Mouse (Mus musculus) small intestine, adult 10 weeks (tissue): ENCODE measurements around the gene Lage3. TPM values are rescaled to one million over a fixed set of nuclear protein-coding genes. Genes with fewer than 3 reads are reported as not detected.

Experiments
- polyA plus RNA-seq: library from polyadenylated mRNA; stranded (reverse); fragments of 350-450 nt; fragmentation: Illumina TruSeq; extraction: RNeasy Lipid Tissue Mini Kit (QIAGEN cat#74804); gene quantifications from one replicate; pipeline ENCODE4 v1.2.3, GENCODE M21; 2014; ENCODE audit warnings: low replicate concordance

Lage3 gene
- 7.2 TPM for polyA plus RNA-seq

DNA sequence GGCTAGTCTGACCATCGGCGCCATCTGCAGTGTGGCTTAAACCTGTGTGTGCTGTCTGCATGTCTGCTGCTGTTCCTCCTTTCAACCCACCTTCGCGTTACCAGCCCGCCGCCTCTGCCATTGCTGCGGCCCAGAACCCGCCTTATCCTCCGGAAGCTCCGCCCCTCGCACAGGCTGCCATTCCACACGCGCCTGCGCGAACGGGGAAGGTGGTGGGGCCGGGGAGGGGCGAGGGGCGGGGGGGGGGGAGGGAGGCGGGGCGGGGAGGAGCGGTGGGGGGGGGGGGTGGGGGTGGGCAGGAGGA is at the start of gene Lage3:
TSS of gene Lage3 (minus strand) at position 152 of the 304 bp plus-strand sequence.

DNA sequence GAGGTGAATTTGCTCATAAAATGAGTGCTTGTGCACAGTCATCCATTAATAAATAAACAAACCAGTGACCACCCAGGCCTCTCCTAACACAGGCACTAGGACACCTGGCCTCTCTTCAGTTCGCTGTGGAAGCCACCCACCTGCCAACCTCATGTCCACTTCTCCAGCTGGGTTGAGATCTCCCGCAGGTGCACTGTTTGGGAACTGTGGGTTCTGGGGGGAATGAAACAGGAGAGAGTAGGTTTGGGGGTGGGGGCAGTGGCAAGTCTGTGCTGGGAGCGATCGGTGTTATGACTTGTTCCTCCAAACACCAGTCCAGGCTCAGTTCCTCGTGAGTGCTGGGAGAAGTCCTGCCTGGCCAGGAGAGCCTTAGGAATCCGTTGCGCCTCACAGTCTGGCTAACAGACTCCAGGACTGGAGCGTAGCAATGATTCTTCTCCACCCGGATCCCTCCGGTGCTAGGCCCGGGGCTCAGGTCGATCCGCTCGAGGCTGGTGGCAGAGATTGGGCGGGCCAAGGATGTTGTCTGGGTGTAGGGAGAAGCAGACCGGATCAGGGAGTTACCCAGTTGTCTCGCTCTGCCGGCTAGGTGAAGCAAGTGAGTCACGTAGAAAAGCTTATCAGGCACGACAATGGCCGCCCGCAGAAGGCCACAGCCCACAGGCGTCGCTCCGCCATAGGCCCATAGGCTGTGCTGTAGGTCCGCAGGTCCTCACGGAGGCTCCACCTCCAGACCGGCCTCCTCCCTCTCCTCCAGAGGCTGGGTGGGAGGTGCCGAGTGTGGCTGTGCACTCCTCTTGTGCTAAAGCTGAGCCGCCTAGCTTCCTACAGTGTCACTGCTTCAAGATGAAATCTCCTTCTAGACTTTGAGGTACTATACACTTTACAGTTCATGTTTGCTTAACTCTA is 39.4 kb upstream of the Lage3 start, which contains the start of the genes Fam3a and Ikbkg:
TSS of gene Fam3a (minus strand) at position 738 of the 909 bp plus-strand sequence.
TSS of gene Ikbkg (plus strand) at position 756 of the 909 bp plus-strand sequence.

DNA sequence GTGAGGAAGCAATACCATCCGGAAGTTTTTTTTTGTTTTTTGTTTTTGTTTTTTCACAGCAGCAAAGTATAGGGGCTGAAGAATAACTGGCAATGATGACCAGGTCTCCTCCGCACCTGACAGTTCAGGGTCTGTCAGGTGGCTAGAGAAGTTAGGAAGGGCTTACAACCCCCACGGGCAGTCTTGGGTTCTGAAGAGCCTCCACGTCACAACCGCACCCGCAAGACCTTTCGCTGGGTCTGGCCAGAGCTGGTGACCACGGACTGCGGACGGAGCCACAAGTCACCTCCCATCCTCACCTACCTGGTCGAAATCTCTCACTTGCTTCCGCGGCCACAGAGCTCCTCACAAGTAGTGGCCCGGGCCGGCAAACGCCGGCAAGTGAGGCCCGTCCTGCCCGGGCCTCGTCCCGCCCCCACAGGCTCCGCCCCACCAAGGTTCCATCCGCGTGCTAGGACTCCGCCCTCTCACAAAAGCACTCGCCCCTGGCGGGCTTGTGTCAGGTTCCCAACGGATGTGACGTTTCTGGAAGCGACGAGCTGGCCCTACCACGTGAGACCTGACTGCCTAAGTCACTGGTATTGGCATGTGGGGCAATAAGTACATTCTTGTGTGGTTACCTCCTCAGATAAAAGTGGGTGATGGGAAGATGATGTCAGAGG is 19.6 kb upstream of the Lage3 start, which contains the start of the genes Ubl4a and Slc10a3:
TSS of gene Ubl4a (minus strand) at position 331 of the 662 bp plus-strand sequence.
TSS of gene Slc10a3 (minus strand) at position 462 of the 662 bp plus-strand sequence.

GRCm38 (mm10) chrX:74328725-74329161 is 24.7 kb downstream of the Lage3 start, which contains the start of gene Plxna3:
Gene Plxna3, plus strand, starts transcription at chrX:74329066.

DNA sequence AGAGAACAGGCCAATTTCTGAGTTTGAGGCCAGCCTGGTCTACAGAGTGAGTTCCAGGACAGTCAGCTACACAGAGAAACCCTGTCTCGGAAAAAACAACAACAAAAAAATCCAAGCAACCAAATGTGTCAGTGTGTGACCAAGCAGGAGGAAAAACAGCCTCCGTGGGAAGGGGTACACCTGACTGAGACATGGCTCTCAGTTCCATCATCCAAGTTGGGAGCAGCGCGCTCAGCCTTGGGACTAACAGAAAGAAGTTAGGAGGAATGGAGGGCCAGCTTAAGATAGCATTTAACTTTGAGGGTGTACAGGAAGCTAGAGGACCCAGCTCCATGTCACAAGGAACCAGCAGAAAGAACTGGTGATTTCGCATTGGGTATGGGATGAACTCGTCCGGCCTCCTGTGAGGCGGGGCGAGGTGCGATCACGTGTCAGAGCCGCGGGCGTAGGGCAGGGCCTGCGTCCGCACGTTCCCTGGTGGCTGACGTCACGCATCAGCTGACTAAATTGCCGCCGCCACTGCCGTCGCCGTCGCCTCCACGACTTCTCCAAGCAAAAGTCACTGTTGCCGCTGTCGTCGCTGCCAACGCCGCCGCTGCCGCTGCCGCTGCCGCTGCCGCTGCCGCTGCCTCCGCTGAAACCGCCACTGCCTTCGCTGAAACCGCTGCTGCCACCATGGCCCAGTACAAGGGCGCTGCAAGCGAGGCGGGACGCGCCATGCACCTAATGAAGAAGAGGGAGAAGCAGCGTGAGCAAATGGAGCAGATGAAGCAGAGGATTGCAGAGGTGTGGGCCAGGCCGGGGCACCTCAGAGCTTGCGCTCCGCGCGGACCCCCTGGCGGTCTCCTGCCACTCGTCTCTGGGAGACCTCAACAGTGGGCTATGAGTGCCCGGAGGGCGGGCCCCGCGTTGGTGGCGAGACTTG is 40.6 kb downstream of the Lage3 start, which contains the start of gene Fam50a:
TSS of gene Fam50a (plus strand) at position 494 of the 925 bp plus-strand sequence.

GRCm38 (mm10) chrX:74304867-74305700 is 48.3 kb downstream of the Lage3 start, which contains the start of gene Gdi1:
Gene Gdi1, plus strand, starts transcription at chrX:74304998.

Other genes starting within 250 kb of the Lage3 start
- not detected for gene Opn1mw, start 226.2 kb downstream of the Lage3 start, polyA plus RNA-seq
- gene Mecp2, start 218.3 kb downstream of the Lage3 start, polyA plus RNA-seq: 10.2 TPM
- not detected for gene Tex28, start 185.8 kb downstream of the Lage3 start, polyA plus RNA-seq
- gene Tktl1, start 176.4 kb downstream of the Lage3 start, polyA plus RNA-seq: not detected
- 16.9 TPM for gene Flna, start 103.8 kb downstream of the Lage3 start, polyA plus RNA-seq
- 23.2 TPM for gene Emd, start 98.9 kb downstream of the Lage3 start, polyA plus RNA-seq
- gene Rpl10, start 82.8 kb downstream of the Lage3 start, polyA plus RNA-seq: 610 TPM
- 48.9 TPM for gene Taz, start 71.7 kb downstream of the Lage3 start, polyA plus RNA-seq
- 52.9 TPM for gene Dnase1l1, start 71.3 kb downstream of the Lage3 start, polyA plus RNA-seq
- gene Atp6ap1, start 56.5 kb downstream of the Lage3 start, polyA plus RNA-seq: 90.9 TPM
- 81.7 TPM for gene Gdi1, start 48.6 kb downstream of the Lage3 start, polyA plus RNA-seq
- 4.8 TPM for gene Fam50a, start 40.6 kb downstream of the Lage3 start, polyA plus RNA-seq
- 0.63 TPM for gene Plxna3, start 24.6 kb downstream of the Lage3 start, polyA plus RNA-seq
- gene Ubl4a, start 19.6 kb upstream of the Lage3 start, polyA plus RNA-seq: 27.4 TPM
- gene Slc10a3, start 19.7 kb upstream of the Lage3 start, polyA plus RNA-seq: 6.6 TPM
- gene Fam3a, start 39.7 kb upstream of the Lage3 start, polyA plus RNA-seq: 3.7 TPM
- gene Ikbkg, start 39.7 kb upstream of the Lage3 start, polyA plus RNA-seq: 32.8 TPM
- gene G6pdx, start 75.6 kb upstream of the Lage3 start, polyA plus RNA-seq: 8.9 TPM
- gene Gm6880, start 127.8 kb upstream of the Lage3 start, polyA plus RNA-seq: not detected
- not detected for gene Olfr1326-ps1, start 221.3 kb upstream of the Lage3 start, polyA plus RNA-seq
- gene Olfr1325, start 239.1 kb upstream of the Lage3 start, polyA plus RNA-seq: not detected